Mouse (Mus musculus) embryonic facial prominence, embryonic 15.5 days (tissue): Measurements from ENCODE around the gene Gm20388. TPM values are rescaled to one million over a fixed set of nuclear protein-coding genes. Genes with fewer than 3 reads are reported as not detected.

Experiments
- ATAC-seq: fragments of 200-750 bp; cut with Nextera tagmentation; 2 replicates; pipeline ENCODE4 v1.8.0; 2017; ENCODE audit warnings: low read depth, moderate TSS enrichment; ENCODE audit not compliant: insufficient number of reproducible peaks, low FRiP score, low TSS enrichment
- H3K27ac ChIP-seq: fragments of 300-500 bp; sonication (generic); replicated peaks from 2 replicates; pipeline ENCODE4 v1.5.1; 2015; ENCODE audit warnings: mild to moderate bottlenecking, inconsistent platforms
- H3K27me3 ChIP-seq: fragments of 300-500 bp; sonication (generic); 2 replicates; pipeline ENCODE4 v1.6.1; 2015; ENCODE audit warnings: inconsistent platforms
- H3K36me3 ChIP-seq: fragments of 300-500 bp; sonication (generic); 2 replicates; pipeline ENCODE4 v1.6.1; 2015; ENCODE audit warnings: mild to moderate bottlenecking, inconsistent platforms
- H3K4me1 ChIP-seq: fragments of 300-500 bp; sonication (generic); 2 replicates; pipeline ENCODE4 v1.6.1; 2015; ENCODE audit warnings: inconsistent platforms
- H3K4me2 ChIP-seq: fragments of 300-500 bp; sonication (generic); replicated peaks from 2 replicates; pipeline ENCODE4 v1.6.1; 2015; ENCODE audit warnings: mild to moderate bottlenecking, inconsistent platforms
- H3K4me3 ChIP-seq: fragments of 300-500 bp; sonication (generic); replicated peaks from 2 replicates; pipeline ENCODE4 v1.5.1; 2015; ENCODE audit warnings: mild to moderate bottlenecking, inconsistent platforms
- H3K9ac ChIP-seq: fragments of 300-500 bp; sonication (generic); 2 replicates; pipeline ENCODE4 v1.6.1; 2015; ENCODE audit warnings: inconsistent platforms
- H3K9me3 ChIP-seq: fragments of 300-500 bp; sonication (generic); replicated peaks from 2 replicates; pipeline ENCODE4 v1.6.1; 2016; ENCODE audit warnings: inconsistent platforms
- WGBS: fragments of 180-500 bp; shearing (Covaris S2); methylation state at CpG from one replicate; pipeline ENCODE4 v1.1.7; 2015; 5-methylcytosine and 5-hydroxymethylcytosine counted together
- polyA plus RNA-seq: library from polyadenylated mRNA; unstranded; fragments of >200 nt; fragmentation: Nextera tagmentation; extraction: Ambion mirVana; gene quantifications from 2 replicates; pipeline ENCODE4 v1.2.1, GENCODE M21; 2015

Gene Gm20388
- polyA plus RNA-seq, 1 experiment from 2014 or later: 8.0 TPM

- 23% methylated on average over 5 of the region's 5 CpGs for WGBS
- Histone ChIP-seq H3K36me3 (no peaks in the 10 kb centered on the region), H3K27me3 (no peaks in the 10 kb centered on the region; the same call in none of the 2 replicates), H3K4me1 (peaks cover 18% of the 10 kb centered on the region), H3K4me3 (no peak overlapping the region), H3K4me2 (no peak overlapping the region), H3K9me3 (no peaks in the 10 kb centered on the region), H3K9ac (no peak overlapping the region), H3K27ac (no peak overlapping the region)
- ATAC-seq: peak; percentile 61
Measured at GRCm38 (mm10) chr8:122362271-122362670, 2451.6 kb downstream of the Gm20388 start.

- 25% methylated on average over 8 of the region's 8 CpGs for WGBS
- ATAC-seq: no peak
- no peak overlapping the region for H3K27ac ChIP-seq
- no peaks in the 10 kb centered on the region for H3K36me3 ChIP-seq
- H3K4me2 ChIP-seq: no peak overlapping the region
- no peak overlapping the region for H3K9ac ChIP-seq
- H3K4me3 ChIP-seq: no peak overlapping the region
- H3K27me3 ChIP-seq: no peaks in the 10 kb centered on the region; the same call in none of the 2 replicates
- H3K9me3 ChIP-seq: no peaks in the 10 kb centered on the region
- peaks cover 18% of the 10 kb centered on the region for H3K4me1 ChIP-seq
Measured at GRCm38 (mm10) chr8:122362967-122363366, 2452.3 kb downstream of the Gm20388 start.

GRCm38 (mm10) chr8:122368494-122368893, 2457.9 kb downstream of the Gm20388 start:
- H3K4me1 ChIP-seq: 0 out of 2 replicates have a peak, but pooled peaks cover 7% of the 10 kb centered on the region
- no peak for ATAC-seq
- no peak overlapping the region for H3K4me3 ChIP-seq
- no peaks in the 10 kb centered on the region; the same call in 1 of the 2 replicates for H3K27me3 ChIP-seq
- no peak overlapping the region for H3K4me2 ChIP-seq
- no peak overlapping the region for H3K9ac ChIP-seq
- 68% methylated on average over 10 of the region's 10 CpGs for WGBS
- H3K36me3 ChIP-seq: no peaks in the 10 kb centered on the region
- no peaks in the 10 kb centered on the region for H3K9me3 ChIP-seq
- no peak overlapping the region for H3K27ac ChIP-seq

- Histone ChIP-seq H3K27me3 (no peaks in the 10 kb centered on the region; the same call in 1 of the 2 replicates), H3K9ac (no peak overlapping the region), H3K4me3 (no peak overlapping the region), H3K4me1 (0 out of 2 replicates have a peak, but pooled peaks cover 7% of the 10 kb centered on the region), H3K4me2 (no peak overlapping the region), H3K36me3 (no peaks in the 10 kb centered on the region), H3K27ac (no peak overlapping the region), H3K9me3 (no peaks in the 10 kb centered on the region)
- 10% methylated on average over 9 of the region's 9 CpGs for WGBS
- peak; percentile 54 for ATAC-seq
Measured at GRCm38 (mm10) chr8:122369665-122370064, 2459.0 kb downstream of the Gm20388 start.

GRCm38 (mm10) chr8:122371706-122372105, 2461.1 kb downstream of the Gm20388 start:
- 67% methylated on average over 6 of the region's 6 CpGs for WGBS
- Histone ChIP-seq H3K9ac (no peak overlapping the region), H3K27me3 (no peaks in the 10 kb centered on the region), H3K36me3 (no peaks in the 10 kb centered on the region), H3K9me3 (no peaks in the 10 kb centered on the region), H3K4me1 (0 out of 2 replicates have a peak, but pooled peaks cover 19% of the 10 kb centered on the region), H3K4me3 (no peak overlapping the region), H3K27ac (no peak overlapping the region), H3K4me2 (no peak overlapping the region)
- ATAC-seq: no peak

- ATAC-seq: no peak
- Histone ChIP-seq H3K4me1 (peaks cover 26% of the 10 kb centered on the region), H3K27ac (no peak overlapping the region), H3K9ac (no peak overlapping the region), H3K4me2 (peak overlapping the region; percentile 53), H3K36me3 (peaks cover 20% of the 10 kb centered on the region), H3K4me3 (no peak overlapping the region), H3K27me3 (no peaks in the 10 kb centered on the region), H3K9me3 (no peaks in the 10 kb centered on the region)
- WGBS: 85% methylated on average over 7 of the region's 7 CpGs
Measured at GRCm38 (mm10) chr8:122375320-122375719, 2464.7 kb downstream of the Gm20388 start.

GRCm38 (mm10) chr8:122375751-122376364, 2465.2 kb downstream of the Gm20388 start:
- Histone ChIP-seq H3K9ac (peak overlapping the region; percentile 18; the same call in 1 of the 2 replicates), H3K27ac (peak overlapping the region; percentile 6; the same call in 1 of the 2 replicates), H3K4me1 (peaks cover 26% of the 10 kb centered on the region), H3K4me2 (peak overlapping the region; percentile 53), H3K4me3 (peak overlapping the region; percentile 92), H3K27me3 (no peaks in the 10 kb centered on the region), H3K9me3 (no peaks in the 10 kb centered on the region), H3K36me3 (peaks cover 24% of the 10 kb centered on the region)
- 24% methylated on average over 13 of the region's 13 CpGs for WGBS
- ATAC-seq: 0 out of 2 replicates have a peak, but pooled peaks have one; percentile 0

- peak within 1 kb of the TSS; percentile 87 for H3K9ac ChIP-seq
- under 1% methylated on average over 107 of the region's 107 CpGs for WGBS
Measured at GRCm38 (mm10) chr8:122376365-122377231, 2466.0 kb downstream of the Gm20388 start, which contains the start of gene Zc3h18. Gene Zc3h18 (plus strand): TSS chr8:122376609.

GRCm38 (mm10) chr8:122383039-122383438, 2472.4 kb downstream of the Gm20388 start:
- H3K27me3 ChIP-seq: no peaks in the 10 kb centered on the region
- no peak for ATAC-seq
- no peaks in the 10 kb centered on the region for H3K9me3 ChIP-seq
- 89% methylated on average over 4 of the region's 4 CpGs for WGBS
- H3K9ac ChIP-seq: no peak overlapping the region
- H3K4me1 ChIP-seq: peaks cover 7% of the 10 kb centered on the region
- no peak overlapping the region for H3K4me3 ChIP-seq
- no peak overlapping the region for H3K4me2 ChIP-seq
- H3K27ac ChIP-seq: no peak overlapping the region
- peaks cover 75% of the 10 kb centered on the region for H3K36me3 ChIP-seq

More at GRCm38 (mm10) chr8:122376365-122377231, 2466.0 kb downstream of the Gm20388 start, which contains the start of gene Zc3h18:
- peak; percentile 94 for ATAC-seq
- H3K9me3 ChIP-seq: no peaks in the 10 kb centered on the region
- H3K27ac ChIP-seq: peak within 1 kb of the TSS; percentile 95
- peak within 1 kb of the TSS; percentile 79 for H3K4me2 ChIP-seq
- H3K4me1 ChIP-seq: peaks cover 26% of the 10 kb centered on the region
- H3K36me3 ChIP-seq: peaks cover 24% of the 10 kb centered on the region
- H3K27me3 ChIP-seq: no peaks in the 10 kb centered on the region
- H3K4me3 ChIP-seq: peak within 1 kb of the TSS; percentile 92

GRCm38 (mm10) chr8:122389357-122389756, 2478.7 kb downstream of the Gm20388 start:
- WGBS: 80% methylated on average over 3 of the region's 3 CpGs
- Histone ChIP-seq H3K36me3 (peaks cover 82% of the 10 kb centered on the region), H3K4me1 (no peaks in the 10 kb centered on the region)

GRCm38 (mm10) chr8:122390758-122391157, 2480.1 kb downstream of the Gm20388 start:
- H3K27ac ChIP-seq: no peak overlapping the region
- 88% methylated on average over 3 of the region's 3 CpGs for WGBS
- no peak overlapping the region for H3K9ac ChIP-seq
- no peaks in the 10 kb centered on the region for H3K4me1 ChIP-seq
- H3K36me3 ChIP-seq: peaks cover 81% of the 10 kb centered on the region
- ATAC-seq: no peak
- no peaks in the 10 kb centered on the region for H3K9me3 ChIP-seq
- no peak overlapping the region for H3K4me2 ChIP-seq
- H3K4me3 ChIP-seq: no peak overlapping the region
- H3K27me3 ChIP-seq: no peaks in the 10 kb centered on the region

More at GRCm38 (mm10) chr8:122389357-122389756, 2478.7 kb downstream of the Gm20388 start:
- Histone ChIP-seq H3K27me3 (no peaks in the 10 kb centered on the region), H3K9ac (no peak overlapping the region), H3K4me3 (no peak overlapping the region), H3K4me2 (no peak overlapping the region), H3K9me3 (no peaks in the 10 kb centered on the region), H3K27ac (no peak overlapping the region)
- ATAC-seq: no peak
